Mouse (Mus musculus) spleen, postnatal 36 days (tissue): ENCODE data around the gene Tuba1c.

Source experiments
- DNase-seq, 2 experiments: peaks; one replicate each; pipeline ENCODE4 v3.0.0; 2022; ENCODE audit warnings: low spot score in 2 of 2, mixed read lengths in 1 of 2

Gene Tuba1c

GRCm38 (mm10) chr15:98996840-98997239 is 32.9 kb upstream of the Tuba1c start:
- no peak for DNase-seq

- DNase-seq = no peak
These were observed 31.5 kb upstream of the Tuba1c start for GRCm38 (mm10) chr15:98997938-98998774.

GRCm38 (mm10) chr15:98998775-98999157 is 30.9 kb upstream of the Tuba1c start:
- no peak for DNase-seq

GRCm38 (mm10) chr15:99000535-99001283 is 29.0 kb upstream of the Tuba1c start:
- peak in 1 of 2 experiments; percentile 53 for DNase-seq

DNA sequence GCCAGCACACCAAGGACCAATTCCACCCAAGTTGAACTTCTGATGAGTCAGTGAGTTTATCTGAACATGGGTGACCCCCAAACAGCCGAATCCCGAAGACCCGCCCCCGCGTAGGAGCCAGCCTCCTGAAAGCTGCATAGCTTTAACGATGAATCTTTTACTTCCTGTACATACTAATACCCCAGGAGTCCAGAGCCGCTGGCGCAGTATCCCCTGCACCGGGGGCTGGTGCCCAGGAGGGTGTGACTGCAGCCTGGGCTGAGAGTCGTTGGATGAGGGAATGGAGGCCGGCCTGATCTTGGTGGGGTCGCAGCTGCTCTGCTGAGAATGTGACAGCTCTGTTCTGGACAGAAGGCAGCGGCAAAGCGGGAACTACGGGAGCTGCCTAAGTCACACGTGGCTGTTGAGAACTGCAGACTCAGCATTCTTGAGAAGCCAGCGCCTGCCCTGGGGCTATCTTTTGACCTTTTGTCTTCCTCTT is 28.2 kb upstream of the Tuba1c start:
- DNase-seq = no peak

GRCm38 (mm10) chr15:99003600-99003999 is 26.1 kb upstream of the Tuba1c start:
- no peak for DNase-seq

- peak; percentile 57 to 60 for DNase-seq
These were observed 20.9 kb upstream of the Tuba1c start for GRCm38 (mm10) chr15:99008801-99009241.

GRCm38 (mm10) chr15:99010896-99011295 is 18.8 kb upstream of the Tuba1c start:
- DNase-seq = no peak

DNA sequence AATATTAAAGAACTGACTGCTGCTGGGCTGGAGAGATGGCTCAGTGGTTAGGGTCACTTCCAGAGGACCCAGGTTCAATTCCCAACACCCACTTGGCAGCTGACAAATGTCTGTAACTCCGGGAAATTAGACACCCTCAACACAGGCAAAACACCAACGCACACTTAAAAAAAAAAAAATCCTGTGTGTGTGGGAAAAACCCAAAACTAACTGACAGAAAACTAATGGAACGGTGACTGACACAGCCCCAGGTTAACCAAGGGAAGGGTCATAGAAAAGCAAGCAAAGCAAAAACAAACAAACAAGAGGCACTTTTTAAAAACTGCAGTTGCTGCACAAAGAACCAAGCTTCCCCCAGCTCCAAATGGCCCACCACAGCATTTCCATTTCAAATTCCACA is 17.7 kb upstream of the Tuba1c start:
- DNase-seq = no peak

DNA sequence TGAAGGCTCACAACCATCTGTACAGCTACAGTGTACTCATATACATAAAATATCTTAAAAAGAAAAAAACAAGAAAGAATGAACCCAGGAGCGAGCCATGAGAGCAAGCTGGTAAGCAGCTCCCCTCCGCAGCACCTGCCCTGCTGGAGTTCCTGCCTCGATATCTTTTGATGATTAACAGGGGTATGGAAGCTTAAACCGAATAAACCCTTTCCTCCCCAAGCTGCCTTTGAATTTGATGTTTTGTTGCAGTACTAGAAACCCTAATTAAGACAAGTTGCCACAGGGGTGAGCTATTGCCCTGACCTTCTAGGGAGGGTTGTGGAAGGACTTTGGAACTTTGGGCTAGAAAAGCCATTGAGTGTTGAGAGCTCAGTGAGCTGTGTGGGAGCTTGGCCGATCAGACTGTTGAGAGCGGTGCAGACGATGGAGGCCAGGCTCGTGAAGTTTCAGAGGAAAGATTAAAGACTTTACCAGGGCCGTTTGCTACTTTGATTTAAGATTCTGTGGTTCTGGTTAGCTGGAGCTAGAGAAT is 15.1 kb upstream of the Tuba1c start:
- DNase-seq = no peak

GRCm38 (mm10) chr15:99017355-99017761 is 12.3 kb upstream of the Tuba1c start:
- no peak for DNase-seq

DNA sequence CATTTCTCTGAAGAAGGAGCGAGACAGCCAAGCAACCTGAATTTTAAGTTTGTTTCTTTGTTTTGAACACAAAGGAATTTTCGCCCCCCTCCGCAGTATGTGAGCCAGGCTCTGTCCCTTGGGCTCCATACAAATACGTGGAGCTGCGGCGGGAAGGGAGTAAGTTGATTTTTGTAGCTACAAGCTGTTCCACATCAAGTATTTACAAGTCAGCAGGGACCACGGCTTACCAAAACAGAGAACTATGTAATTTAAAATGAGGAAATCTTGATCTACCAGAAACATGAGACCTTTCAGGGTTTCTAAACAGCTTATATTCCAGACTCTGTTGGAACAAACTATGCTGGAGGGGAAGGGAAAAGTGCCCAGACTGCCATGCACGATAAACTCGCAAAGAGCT is 11.7 kb upstream of the Tuba1c start:
- no peak for DNase-seq

DNA sequence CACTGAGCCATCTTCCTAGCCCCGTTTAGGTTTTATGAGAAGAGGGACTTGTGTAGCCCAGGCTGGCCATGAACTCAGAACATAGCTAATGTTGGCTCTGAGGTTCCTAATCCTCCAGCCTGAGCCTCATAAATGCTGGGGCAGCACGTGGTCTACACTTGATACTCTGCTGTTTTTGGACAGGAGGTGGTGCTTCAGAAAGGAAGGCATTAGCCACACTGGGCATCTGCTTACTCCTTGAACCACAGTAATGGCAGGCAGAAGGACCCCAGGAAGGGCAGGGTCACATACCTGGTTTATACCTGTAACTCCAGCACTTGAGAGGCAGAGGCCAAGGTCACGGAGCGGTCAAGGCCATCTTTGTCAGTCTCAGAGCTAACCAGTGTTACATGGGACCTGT is 11.1 kb upstream of the Tuba1c start:
- no peak for DNase-seq

- no peak for DNase-seq
These were observed 10.3 kb upstream of the Tuba1c start for GRCm38 (mm10) chr15:99019436-99019835.

DNA sequence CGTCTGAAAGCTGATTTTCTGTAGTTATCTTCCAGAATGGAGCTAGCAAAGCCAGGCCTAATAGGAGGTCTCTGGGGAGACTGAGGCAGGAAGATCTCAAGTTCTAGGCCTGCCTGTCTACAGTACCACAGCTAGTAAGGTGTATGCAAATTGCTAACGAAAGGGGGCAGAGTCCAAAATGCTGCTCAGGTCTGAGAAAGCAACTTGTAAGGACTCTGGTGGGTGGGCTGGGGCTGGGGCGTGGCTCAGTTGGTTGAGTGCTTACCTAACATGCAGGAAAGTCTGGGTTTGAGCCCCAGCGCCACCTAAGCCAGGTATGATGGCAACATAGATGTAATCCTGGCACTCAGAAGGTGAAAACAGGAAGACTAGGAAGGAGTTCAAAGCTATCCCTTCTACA is 9.5 kb upstream of the Tuba1c start:
- no peak for DNase-seq

DNA sequence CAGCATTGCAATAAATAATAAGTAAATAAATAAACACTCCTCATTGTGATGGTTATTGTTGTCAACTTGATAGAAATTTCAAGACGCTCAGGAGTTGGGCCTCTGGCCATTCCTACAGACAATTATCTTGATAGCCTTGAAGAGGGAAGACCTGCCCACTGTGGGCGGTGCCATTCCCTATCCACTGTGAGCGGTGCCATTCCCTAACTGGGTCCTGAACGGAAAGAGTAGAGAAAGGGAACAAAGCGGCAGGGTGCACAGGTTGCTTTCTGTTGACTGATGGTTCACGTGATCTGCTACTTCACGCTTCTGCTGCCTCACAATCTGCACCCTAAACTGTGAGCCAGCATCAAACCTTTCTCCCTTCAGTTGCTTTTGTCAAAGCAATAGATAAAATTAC is 8.4 kb upstream of the Tuba1c start:
- DNase-seq = no peak

DNA sequence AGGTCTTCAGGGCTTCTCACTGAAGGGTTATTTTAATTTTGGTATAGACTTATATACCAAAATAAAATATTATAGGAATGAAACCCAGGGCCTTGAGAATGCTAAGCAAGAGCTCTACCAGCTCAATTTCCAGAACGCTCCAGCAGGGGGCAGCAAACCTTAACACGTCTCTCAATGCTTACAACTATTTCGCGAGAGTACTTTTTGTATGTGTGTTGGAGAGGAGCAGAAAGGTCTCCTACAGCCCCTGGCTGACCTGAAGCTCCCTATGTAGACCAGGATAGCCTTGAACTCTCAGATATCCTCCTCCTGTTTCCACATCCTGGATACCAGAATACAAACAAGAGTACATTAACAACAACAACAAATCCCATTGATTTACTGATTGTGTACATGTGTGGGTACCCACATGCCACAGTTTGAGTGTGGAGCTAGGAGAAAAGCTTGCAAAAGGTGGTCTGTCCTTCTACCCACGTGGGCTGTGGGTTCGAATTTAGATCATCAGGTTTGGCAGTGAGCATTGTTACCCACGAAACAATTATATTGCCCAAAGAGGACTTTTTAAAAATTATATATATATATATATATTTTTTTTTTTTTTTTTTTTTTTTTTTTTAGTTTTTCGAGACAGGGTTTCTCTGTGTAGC is 4.9 kb upstream of the Tuba1c start:
- peak; percentile 61 to 70 for DNase-seq

GRCm38 (mm10) chr15:99025414-99025813 is 4.3 kb upstream of the Tuba1c start:
- no peak for DNase-seq

GRCm38 (mm10) chr15:99026259-99026658 is 3.4 kb upstream of the Tuba1c start:
- DNase-seq = peak in 1 of 2 experiments; percentile 41

DNA sequence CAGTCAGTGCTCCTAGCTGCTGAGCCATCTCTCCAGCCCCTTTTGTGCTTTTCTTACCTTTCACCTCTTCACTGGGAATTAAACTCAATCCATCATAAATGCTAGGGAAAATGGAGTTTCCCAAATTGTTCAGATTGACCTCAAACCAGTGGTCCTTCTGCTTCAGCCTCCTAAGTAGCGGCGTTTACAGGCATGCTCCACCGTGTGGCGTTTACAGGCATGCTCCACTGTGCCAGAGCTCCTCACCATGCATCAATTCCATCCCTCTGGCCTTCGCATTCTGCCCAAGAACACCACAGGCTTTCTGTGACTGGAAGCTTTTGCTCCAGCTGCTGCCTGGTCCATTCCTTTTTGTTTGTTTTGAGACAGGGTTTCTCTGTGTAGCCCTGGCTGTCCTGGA is 2.6 kb upstream of the Tuba1c start:
- DNase-seq = no peak

DNA sequence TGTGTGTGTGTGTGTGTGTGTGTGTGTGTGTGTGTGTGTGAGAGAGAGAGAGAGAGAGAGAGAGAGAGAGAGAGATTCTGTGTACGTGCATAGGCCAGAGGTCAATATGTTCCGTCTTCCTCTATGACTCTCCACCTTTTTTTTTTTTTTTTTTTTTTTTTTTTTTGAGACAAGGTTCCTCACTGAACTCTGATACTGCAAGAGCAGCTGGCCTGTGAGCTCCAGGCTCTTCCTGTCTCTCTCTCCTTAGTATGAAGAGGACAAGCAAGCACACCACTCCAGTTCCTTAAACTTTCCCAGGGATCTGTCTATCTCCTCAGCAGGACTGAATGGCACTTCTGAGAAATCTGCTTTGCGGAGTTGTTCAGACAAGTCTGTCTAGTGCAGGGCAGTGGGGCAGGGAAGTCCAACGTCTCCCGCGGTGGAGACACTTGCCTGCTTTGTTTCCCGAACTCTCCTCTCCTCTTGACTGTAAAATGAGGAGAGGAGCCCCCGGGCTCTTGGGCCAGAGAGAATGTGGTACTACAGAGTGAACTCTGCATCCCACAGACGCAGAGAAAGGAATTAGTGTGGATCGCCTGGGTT is 725 bp upstream of the Tuba1c start:
- no peak for DNase-seq
